Mouse (Mus musculus) kidney, embryonic 14.5 days (tissue): ENCODE data around the gene Apbb2. TPM values are rescaled to one million over a fixed set of nuclear protein-coding genes. Genes with fewer than 3 reads are reported as not detected.

ENCODE experiments used
- ATAC-seq: fragments of 200-750 bp; cut with Nextera tagmentation; 2 replicates; pipeline ENCODE4 v1.8.0; 2017; ENCODE audit warnings: moderate number of reproducible peaks, mild to moderate bottlenecking, moderate TSS enrichment, moderate library complexity; ENCODE audit not compliant: low FRiP score, low TSS enrichment
- H3K27ac ChIP-seq: fragments of 300-500 bp; sonication (generic); 2 replicates; pipeline ENCODE4 v1.5.1; 2014; ENCODE audit warnings: low read depth, mild to moderate bottlenecking, low read length, moderate library complexity, mixed read lengths
- H3K27me3 ChIP-seq: fragments of 300-500 bp; sonication (generic); 2 replicates; pipeline ENCODE4 v1.6.1; 2014; ENCODE audit warnings: mild to moderate bottlenecking, low read length; ENCODE audit not compliant: control insufficient read depth, insufficient read depth
- H3K36me3 ChIP-seq: fragments of 300-500 bp; sonication (generic); 2 replicates; pipeline ENCODE4 v1.6.1; 2014; ENCODE audit warnings: low read length, mixed read lengths; ENCODE audit not compliant: control insufficient read depth, insufficient read depth
- H3K4me1 ChIP-seq: fragments of 300-500 bp; sonication (generic); 2 replicates; pipeline ENCODE4 v1.6.1; 2014; ENCODE audit warnings: low read length, mixed read lengths; ENCODE audit not compliant: control insufficient read depth, insufficient read depth
- H3K4me2 ChIP-seq: fragments of 300-500 bp; sonication (generic); replicated peaks from 2 replicates; pipeline ENCODE4 v1.6.1; 2014; ENCODE audit warnings: low read depth, mild to moderate bottlenecking, low read length
- H3K4me3 ChIP-seq: fragments of 300-500 bp; sonication (generic); 2 replicates; pipeline ENCODE4 v1.5.1; 2014; ENCODE audit warnings: mild to moderate bottlenecking, low read length
- H3K9ac ChIP-seq: fragments of 300-500 bp; sonication (generic); 2 replicates; pipeline ENCODE4 v1.6.1; 2014; ENCODE audit warnings: low read depth, mild to moderate bottlenecking, low read length, moderate library complexity
- H3K9me3 ChIP-seq: fragments of 300-500 bp; sonication (generic); 2 replicates; pipeline ENCODE4 v1.6.1; 2016; ENCODE audit warnings: low read length; ENCODE audit not compliant: control insufficient read depth
- WGBS: fragments of 180-500 bp; shearing (Covaris S2); extraction: QIAGEN DNeasy Blood & Tissue Kit; methylation state at CpG from one replicate; pipeline ENCODE4 v1.1.7; 2014; 5-methylcytosine and 5-hydroxymethylcytosine counted together
- polyA plus RNA-seq: library from polyadenylated mRNA; unstranded; fragments of >200 nt; fragmentation: Nextera tagmentation; extraction: Ambion mirVana; gene quantifications from 2 replicates; pipeline ENCODE4 v1.2.1, GENCODE M21; 2014

Apbb2 gene
- polyA plus RNA-seq, 1 experiment from 2014 or later: 55.9 TPM

- Histone ChIP-seq H3K4me2 (peak overlapping the region; percentile 76), H3K9me3 (no peaks in the 10 kb centered on the region), H3K4me1 (peaks cover 18% of the 10 kb centered on the region), H3K27me3 (no peaks in the 10 kb centered on the region), H3K9ac (peak overlapping the region; percentile 54; the same call in 1 of the 2 replicates), H3K36me3 (no peaks in the 10 kb centered on the region), H3K4me3 (peak overlapping the region; percentile 44), H3K27ac (no peak overlapping the region)
- WGBS: 3% methylated on average over 38 of the region's 38 CpGs
- peak; percentile 74 for ATAC-seq
These were observed 281.3 kb downstream of the Apbb2 start for GRCm38 (mm10) chr5:66337025-66337968.

DNA sequence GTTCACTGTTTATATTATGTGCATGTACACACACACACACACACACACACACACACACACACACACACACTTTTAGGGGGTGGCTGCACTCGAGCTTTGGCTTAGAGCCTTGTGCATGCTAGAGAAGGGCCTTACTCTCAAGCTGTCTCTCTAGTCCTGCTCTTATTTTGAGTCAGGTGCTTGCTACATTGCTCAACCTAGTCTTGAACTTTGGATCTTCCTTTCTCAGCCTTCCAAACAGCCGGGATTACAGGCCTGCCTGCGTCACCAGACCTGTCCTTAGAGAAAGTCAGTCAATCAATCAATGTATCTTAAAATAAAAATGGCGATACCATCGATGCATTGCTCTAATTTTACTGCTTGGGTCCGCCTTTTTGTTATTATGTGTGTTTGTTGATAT is 287.8 kb downstream of the Apbb2 start:
- ATAC-seq: no peak
- H3K9me3 ChIP-seq: no peaks in the 10 kb centered on the region
- 89% methylated on average over 6 of the region's 6 CpGs for WGBS
- no peaks in the 10 kb centered on the region for H3K36me3 ChIP-seq
- 0 out of 2 replicates have a peak, but pooled peaks cover 5% of the 10 kb centered on the region for H3K4me1 ChIP-seq
- H3K27me3 ChIP-seq: no peaks in the 10 kb centered on the region
- H3K4me3 ChIP-seq: no peak overlapping the region
- no peak overlapping the region for H3K27ac ChIP-seq
- no peak overlapping the region for H3K9ac ChIP-seq
- no peak overlapping the region for H3K4me2 ChIP-seq

GRCm38 (mm10) chr5:66328766-66329165 is 289.8 kb downstream of the Apbb2 start:
- Histone ChIP-seq H3K27me3 (no peaks in the 10 kb centered on the region), H3K4me2 (no peak overlapping the region), H3K27ac (no peak overlapping the region), H3K9me3 (no peaks in the 10 kb centered on the region), H3K36me3 (no peaks in the 10 kb centered on the region), H3K4me3 (no peak overlapping the region), H3K4me1 (0 out of 2 replicates have a peak, but pooled peaks cover 13% of the 10 kb centered on the region), H3K9ac (no peak overlapping the region)
- WGBS: 83% methylated on average over 7 of the region's 7 CpGs
- ATAC-seq: no peak

GRCm38 (mm10) chr5:66327949-66328726 is 290.4 kb downstream of the Apbb2 start:
- Histone ChIP-seq H3K4me1 (0 out of 2 replicates have a peak, but pooled peaks cover 13% of the 10 kb centered on the region), H3K27ac (no peak overlapping the region), H3K36me3 (no peaks in the 10 kb centered on the region), H3K4me2 (peak overlapping the region; percentile 8; the same call in 1 of the 2 replicates), H3K9ac (no peak overlapping the region), H3K27me3 (no peaks in the 10 kb centered on the region), H3K9me3 (no peaks in the 10 kb centered on the region), H3K4me3 (peak overlapping the region; percentile 1; the same call in 1 of the 2 replicates)
- 31% methylated on average over 19 of the region's 19 CpGs for WGBS
- peak; percentile 53; the same call in 1 of the 2 replicates for ATAC-seq

DNA sequence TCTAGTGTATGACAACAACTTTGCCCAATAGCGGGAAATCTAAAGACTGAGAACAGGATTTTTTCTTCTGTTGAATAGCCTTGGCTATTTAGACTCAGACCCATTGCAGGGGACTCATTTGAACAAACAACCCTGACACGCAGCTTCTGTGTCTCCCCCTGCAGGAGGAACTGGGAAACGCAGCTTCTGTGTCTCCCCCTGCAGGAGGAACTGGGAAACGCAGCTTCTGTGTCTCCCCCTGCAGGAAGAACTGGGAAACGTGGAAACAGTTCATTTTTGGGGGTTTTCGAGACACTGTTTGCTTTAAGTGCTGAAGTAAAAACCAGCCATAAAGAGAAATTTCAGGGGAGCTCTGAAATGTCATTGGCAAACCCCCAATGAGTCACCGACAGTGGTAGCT is 292.2 kb downstream of the Apbb2 start:
- H3K4me3 ChIP-seq: no peak overlapping the region
- 0 out of 2 replicates have a peak, but pooled peaks cover 13% of the 10 kb centered on the region for H3K4me1 ChIP-seq
- no peak overlapping the region for H3K27ac ChIP-seq
- no peak for ATAC-seq
- 82% methylated on average over 7 of the region's 7 CpGs for WGBS
- no peak overlapping the region for H3K4me2 ChIP-seq
- H3K9ac ChIP-seq: no peak overlapping the region
- no peaks in the 10 kb centered on the region for H3K9me3 ChIP-seq
- H3K36me3 ChIP-seq: no peaks in the 10 kb centered on the region
- H3K27me3 ChIP-seq: no peaks in the 10 kb centered on the region

DNA sequence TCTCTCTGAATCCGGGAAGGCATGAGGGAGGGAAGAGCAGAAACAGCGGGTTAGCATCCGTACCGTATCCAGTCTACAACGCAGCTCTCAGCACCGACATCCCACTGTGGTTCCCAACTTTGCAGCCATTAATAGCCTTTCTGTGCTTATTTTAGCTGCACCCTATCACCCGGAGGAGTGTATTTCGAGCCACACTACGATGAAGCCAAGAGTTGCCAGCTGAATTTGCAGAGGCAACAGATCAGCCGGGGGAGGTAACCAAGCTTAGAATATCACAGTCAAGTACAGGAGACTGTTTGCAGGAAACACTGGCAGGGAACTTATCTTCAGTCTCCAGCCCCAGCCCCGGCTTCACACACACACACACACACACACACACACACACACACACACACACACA is 295.0 kb downstream of the Apbb2 start:
- Histone ChIP-seq H3K27ac (no peak overlapping the region), H3K27me3 (no peaks in the 10 kb centered on the region), H3K9me3 (no peaks in the 10 kb centered on the region), H3K4me1 (0 out of 2 replicates have a peak, but pooled peaks cover 10% of the 10 kb centered on the region), H3K4me2 (no peak overlapping the region), H3K36me3 (no peaks in the 10 kb centered on the region), H3K4me3 (no peak overlapping the region), H3K9ac (no peak overlapping the region)
- no peak for ATAC-seq
- WGBS: 56% methylated on average over 10 of the region's 11 CpGs

DNA sequence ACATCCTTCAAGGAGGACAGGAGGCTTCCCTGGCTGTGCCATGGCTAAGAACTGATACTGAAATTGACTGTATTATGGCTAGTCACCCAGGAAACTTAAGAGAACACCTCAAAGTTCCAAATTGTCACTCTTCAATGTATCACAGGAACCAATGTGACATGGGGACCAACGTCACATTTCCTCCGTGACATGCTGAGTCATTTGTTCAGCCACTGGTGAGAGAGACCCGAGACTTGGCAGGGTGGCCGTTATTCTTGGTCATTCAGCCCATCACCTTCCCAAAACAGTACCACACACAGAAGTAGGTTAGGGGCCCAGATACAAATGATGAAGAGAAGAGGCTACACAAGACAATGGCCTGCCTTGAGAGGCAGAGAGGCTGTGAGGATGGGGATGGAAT is 295.5 kb downstream of the Apbb2 start:
- Histone ChIP-seq H3K27me3 (no peaks in the 10 kb centered on the region), H3K36me3 (no peaks in the 10 kb centered on the region), H3K4me3 (no peak overlapping the region), H3K4me1 (0 out of 2 replicates have a peak, but pooled peaks cover 8% of the 10 kb centered on the region), H3K9me3 (no peaks in the 10 kb centered on the region), H3K9ac (no peak overlapping the region), H3K27ac (no peak overlapping the region), H3K4me2 (no peak overlapping the region)
- 76% methylated on average over 4 of the region's 4 CpGs for WGBS
- ATAC-seq: no peak

DNA sequence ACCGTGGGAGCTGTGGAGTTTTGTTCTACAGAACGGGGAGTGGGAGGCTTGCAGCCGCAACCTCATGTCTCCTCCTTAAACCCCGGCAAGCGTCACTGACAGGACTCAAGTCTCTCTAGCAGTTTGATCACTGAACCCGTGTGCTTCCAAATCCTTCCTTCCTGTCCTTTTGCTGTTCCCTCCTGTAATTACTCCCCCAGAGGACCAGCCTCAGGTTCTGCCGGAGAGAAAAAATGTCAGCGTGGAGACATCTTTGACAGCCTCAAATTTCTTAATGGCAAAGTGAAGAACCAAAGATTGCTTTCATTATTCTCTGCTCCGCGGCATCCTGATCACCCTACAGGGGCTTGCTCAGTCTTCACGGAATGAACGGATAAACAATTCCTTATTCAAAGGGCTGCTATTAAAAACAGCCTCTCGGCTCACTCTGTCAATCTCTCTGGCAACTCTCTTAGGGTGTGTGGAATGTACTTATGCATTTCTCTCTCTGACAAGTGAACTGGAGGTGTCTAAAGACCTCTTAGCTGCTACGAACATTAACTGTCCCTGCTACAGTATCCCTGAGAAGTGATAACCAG is 298.7 kb downstream of the Apbb2 start:
- Histone ChIP-seq H3K9me3 (no peaks in the 10 kb centered on the region), H3K36me3 (no peaks in the 10 kb centered on the region), H3K27ac (no peak overlapping the region), H3K4me3 (no peak overlapping the region), H3K4me1 (0 out of 2 replicates have a peak, but pooled peaks cover 11% of the 10 kb centered on the region), H3K9ac (no peak overlapping the region), H3K27me3 (no peaks in the 10 kb centered on the region), H3K4me2 (no peak overlapping the region)
- 38% methylated on average over 14 of the region's 14 CpGs for WGBS
- no peak for ATAC-seq
